Mouse (Mus musculus) left cerebral cortex, adult 18-20 months (tissue): Measurements from ENCODE around the gene Spata46. TPM values are rescaled to one million over a fixed set of nuclear protein-coding genes. Genes with fewer than 3 reads are reported as not detected.

Experiments used
- DNase-seq, 2 experiments: peaks; one replicate each; pipeline ENCODE4 v3.0.0; 2021 to 2022; ENCODE audit warnings: low spot score in 2 of 2, mixed read lengths in 1 of 2
- total RNA-seq, 2 experiments: library from RNA; stranded (reverse); gene quantifications; 2 replicates each; pipeline ENCODE4 v1.2.3; 2021

Spata46 gene
- total RNA-seq, 2 experiments from 2014 or later = not detected

DNA sequence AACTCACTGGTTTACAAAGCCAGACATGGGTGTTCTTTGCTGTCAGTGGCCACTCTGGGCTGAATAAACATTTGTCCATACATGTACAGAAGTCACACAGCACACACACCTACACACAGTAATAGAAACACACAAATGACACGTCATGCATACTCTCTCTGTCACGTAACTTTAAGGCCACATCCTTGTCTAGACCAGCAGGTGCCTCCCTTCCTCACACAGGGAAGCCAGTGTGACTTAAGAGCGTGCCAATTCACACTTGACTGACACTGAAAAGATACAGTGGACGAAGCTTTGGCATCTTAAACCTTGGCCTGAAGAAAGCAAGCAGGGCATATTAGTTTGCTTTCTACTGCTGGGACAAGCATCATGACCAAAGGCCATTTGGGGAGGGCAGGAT is 24.2 kb downstream of the Spata46 start:
- DNase-seq = no peak

- no peak for DNase-seq
Observed at GRCm38 (mm10) chr1:170339943-170340342, 31.3 kb downstream of the Spata46 start.

DNA sequence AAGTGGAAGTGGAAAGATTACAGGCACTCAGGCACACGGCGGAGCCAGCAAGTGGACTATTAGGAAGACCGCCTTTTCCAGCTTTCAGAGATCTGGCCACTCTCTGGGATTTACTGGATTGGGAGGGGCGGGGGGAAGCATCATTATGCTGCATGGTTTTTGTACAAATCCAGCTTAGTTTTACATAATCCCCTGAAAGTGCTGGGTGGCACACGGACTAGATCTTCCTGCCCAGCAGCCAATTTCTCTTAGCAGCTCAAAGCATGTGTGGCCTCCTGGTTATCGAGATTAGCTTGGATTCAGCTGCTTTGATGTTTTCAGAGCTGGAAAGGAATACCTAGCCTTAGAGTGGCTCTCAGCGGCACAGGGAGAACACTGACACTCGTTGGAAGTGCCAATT is 34.5 kb downstream of the Spata46 start:
- DNase-seq = no peak

GRCm38 (mm10) chr1:170343906-170344305 is 35.3 kb downstream of the Spata46 start:
- DNase-seq = no peak

DNA sequence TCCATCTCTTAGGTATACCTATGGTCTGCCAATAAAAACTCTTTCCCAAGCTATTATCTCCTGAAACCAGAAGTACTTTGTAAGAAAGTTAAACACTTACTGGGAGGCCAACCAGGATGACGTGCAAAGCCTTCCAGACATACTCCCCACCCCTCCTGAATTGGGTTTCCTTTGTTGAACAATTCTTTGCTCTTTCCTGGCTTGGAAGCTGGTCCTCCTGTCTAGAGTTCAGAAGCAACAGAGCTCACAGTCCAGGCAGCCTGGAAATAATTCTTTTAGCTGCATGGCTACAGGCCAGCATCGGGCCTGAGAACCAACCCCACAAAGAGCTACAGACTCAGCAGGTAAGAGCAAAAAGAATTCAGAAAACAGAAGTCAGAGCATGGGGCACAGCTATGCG is 37.7 kb downstream of the Spata46 start:
- no peak for DNase-seq

DNA sequence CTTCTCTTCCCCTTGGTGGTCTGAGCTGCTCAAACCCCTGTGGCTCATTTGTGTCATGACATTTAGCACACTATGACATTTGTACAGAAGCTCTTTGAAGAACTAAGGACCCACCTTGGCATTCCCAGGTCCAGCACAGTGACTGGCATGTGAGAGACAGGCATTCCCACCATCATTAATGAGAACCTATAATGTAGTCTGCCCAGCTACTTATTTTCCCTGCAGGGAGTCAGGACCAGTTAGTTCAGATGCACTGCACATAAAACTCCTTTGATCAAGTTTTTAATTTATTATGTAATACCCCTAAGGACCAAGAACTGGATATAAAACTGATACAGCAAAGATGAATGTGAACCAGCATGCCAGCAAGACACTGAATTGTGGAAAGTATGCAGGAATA is 42.5 kb downstream of the Spata46 start:
- no peak for DNase-seq

- no peak for DNase-seq
Observed at GRCm38 (mm10) chr1:170353335-170353734, 44.7 kb downstream of the Spata46 start.

DNA sequence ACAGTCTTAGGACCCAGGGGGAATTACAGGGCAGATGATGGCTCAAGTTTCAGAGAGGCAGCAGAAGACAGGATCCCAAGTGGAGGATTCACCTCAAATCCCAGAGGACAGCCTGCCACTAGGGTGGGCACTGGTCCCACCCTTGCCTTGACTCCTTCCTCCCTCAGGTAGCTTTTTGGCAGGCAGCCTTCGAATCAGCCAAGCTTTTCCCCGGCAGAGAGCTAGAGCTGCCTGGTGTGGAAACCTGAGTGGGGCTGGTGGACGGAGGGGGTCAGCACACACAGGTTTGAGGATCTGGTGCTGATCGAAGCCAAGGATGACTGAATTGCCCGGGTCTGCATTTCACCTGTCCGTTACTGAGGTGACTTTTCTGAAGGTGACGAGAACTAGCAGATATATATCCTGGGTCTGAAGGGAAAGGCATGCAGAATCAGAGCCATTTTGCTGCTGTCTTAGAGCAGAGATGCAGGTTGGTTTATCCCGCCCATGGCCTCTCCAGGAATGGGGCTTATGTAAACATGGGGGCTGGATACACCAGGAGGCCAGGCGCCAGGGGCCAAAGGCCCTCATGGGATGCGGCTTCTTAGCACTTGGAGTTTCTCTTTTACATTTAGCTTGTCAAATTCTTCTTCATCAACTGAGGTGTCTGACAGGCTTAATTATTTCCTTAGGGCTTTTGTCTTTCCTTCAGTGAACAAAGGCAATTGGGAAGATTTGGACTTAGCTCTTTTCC is 51.7 kb downstream of the Spata46 start:
- no peak for DNase-seq

Other genes starting within 250 kb of the Spata46 start
- gene Ddr2, start 198.0 kb upstream of the Spata46 start, total RNA-seq = 1 to 10 TPM; 7.0 to 7.2 TPM
- gene Uap1, start 133.8 kb upstream of the Spata46 start, total RNA-seq = 10 to 100 TPM; 60.6 to 69.4 TPM
- 100 to 1,000 TPM; 139 to 148 TPM for gene Uhmk1, start 93.4 kb upstream of the Spata46 start, total RNA-seq
- not detected for gene Sh2d1b2, start 76.1 kb upstream of the Spata46 start, total RNA-seq
- under 1 TPM in 1 of 2 experiments, not detected in 1; 0.12 TPM for gene Sh2d1b1, start 31.5 kb upstream of the Spata46 start, total RNA-seq
- 1 to 10 TPM; 2.1 to 2.2 TPM for gene Gm7694, start 2.5 kb upstream of the Spata46 start, total RNA-seq